Mouse (Mus musculus) megakaryocyte, adult 5-6 weeks (primary cell): ENCODE measurements around the gene Zfp324. TPM values are rescaled to one million over a fixed set of nuclear protein-coding genes. Genes with fewer than 3 reads are reported as not detected.

ENCODE experiments used
- ATAC-seq: 2 replicates; pipeline ENCODE4 v1.8.0; 2016; ENCODE audit warnings: mild to moderate bottlenecking, inconsistent platforms; ENCODE audit not compliant: poor library complexity, severe bottlenecking
- total RNA-seq, 2 experiments: library from RNA; stranded (forward) in 1 of 2; stranded (reverse) in 1 of 2; fragments of 153-499, 151-499 nt in 1 of 2; fragments of 221-1000, 200-1000 nt in 1 of 2; gene quantifications; 2 replicates each; pipeline versions ENCODE4 v1.2.3 to v1.2.4; 2015 to 2017

Zfp324 gene
- total RNA-seq, 2 experiments from 2014 or later: 2.3 to 4.7 TPM

DNA sequence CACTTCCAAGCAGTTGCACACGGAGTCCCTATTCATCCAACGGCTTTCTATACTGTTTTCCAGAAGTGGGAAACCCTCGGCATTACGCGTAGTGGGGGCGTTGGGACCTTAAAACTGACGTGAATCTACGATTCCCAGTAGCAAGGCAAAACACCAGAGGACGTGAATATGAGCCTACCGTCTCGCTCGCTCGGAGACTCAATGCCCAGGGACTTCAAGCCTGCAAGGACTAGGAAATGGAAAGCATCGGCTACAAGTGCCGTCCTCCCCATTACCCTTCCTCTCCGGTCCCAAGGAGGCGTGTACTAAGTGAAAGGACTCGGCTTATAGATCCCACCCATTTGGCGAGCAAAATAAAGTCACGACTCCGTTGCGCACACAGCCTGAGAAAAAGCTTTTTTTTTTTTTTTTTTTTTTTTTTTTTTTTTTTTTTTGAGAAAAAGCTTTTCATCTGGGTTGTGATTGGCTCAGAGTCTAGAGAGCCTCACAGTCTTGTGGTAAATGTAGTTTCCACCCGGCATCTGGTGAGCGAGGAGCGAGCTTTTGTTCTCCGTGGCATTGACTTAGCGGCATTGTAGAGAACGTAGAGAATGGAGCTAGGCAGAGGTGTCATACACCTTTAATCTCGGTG, 4.0 kb upstream of the Zfp324 start:
- ATAC-seq: peak; percentile 59

DNA sequence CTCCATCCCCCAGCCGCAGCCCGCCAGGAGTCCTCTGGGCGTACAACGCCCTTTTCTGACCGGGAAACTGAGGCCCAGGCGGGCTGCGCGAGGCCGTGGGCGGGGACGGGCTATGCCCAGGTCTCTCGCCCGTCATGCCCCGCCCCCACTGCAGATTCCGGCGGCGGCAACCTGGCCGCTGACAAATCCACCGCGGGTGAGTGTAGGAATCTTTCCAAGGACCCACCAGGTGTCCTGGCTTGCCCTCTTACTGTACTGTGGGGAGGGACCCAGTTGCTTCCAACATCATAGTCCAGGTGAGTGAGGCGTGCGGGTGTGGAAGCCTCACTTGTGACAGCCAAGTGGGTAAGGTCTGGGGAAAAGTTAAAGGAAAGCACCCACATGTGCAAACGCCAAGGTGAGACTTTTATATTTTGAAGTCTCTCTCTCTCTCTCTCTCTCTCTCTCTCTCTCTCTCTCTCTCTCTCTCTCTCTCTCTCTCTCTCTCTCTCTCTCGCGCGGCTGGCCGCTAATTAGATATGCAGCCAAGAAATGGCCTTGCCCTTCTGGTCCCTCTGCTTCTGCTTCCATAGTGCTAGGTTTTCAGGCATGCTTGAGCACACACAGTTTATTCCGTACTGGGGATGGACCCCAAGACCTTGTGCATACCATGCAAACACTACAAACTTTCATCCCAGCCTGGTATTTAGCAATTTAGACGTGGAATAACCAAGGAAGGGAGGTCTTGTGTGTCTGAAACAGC, 637 bp downstream of the Zfp324 start:
- peak; percentile 51 for ATAC-seq

GRCm38 (mm10) chr7:12970906-12971305, 5.3 kb downstream of the Zfp324 start:
- ATAC-seq: no peak

DNA sequence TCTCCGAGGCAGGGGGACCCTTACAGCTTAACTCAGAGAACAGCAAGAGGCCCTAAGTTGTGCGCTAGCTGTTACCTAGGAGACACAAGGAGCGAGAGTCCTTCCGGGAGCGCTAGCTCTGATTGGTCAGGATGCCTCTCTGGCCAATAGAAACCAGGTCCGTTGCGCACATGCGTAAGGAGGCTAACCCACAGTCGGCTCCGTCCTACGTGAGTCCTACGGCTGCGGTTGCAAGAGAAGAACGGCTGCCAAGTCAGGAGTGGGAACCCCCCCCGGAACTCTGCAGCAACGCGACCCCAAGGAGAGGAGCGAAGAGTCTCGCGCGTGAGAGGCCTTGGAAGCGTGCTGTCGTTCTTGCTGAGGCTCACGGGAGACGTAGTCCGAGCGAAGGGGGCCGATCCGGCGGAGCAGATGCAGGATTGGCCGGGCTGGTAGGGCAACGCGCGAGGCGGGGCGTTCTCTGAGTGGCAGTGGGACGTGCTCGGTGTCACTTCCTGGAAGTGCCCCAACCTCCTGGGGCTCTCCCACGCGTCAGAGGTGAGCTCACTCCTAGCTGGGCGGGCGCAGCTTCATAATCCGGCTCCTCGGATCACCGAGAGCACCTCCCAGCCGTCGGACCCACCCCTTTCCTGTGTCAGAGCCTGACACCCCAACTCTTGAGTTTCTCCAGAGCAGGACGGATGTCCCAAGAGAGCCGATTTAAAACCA, 12.2 kb downstream of the Zfp324 start, which contains the start of gene Zfp446:
Zfp446 (plus strand) TSS at position 167 of the 708 bp plus-strand sequence.
- ATAC-seq: peak; percentile 94

- ATAC-seq: no peak
Measured at GRCm38 (mm10) chr7:12978931-12979722, 13.5 kb downstream of the Zfp324 start.

DNA sequence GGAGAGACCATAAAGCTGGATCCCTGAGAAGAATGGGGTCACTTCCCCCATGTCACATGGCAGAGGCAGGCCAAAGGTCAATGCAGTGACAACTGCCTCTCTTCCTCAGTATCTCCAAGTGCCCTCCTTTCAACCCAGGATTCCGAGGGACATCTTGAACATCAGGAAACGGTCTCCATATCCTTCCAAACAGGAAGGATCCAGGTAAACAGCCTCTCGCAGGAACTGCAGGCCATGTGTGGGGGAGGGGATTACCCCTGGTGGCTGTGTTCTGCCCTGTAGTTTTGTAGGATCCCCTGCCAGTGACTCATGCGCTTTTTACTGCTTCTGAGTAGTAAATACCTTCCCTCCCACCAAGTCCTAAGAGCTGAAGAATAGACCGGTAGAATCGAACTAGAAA, 14.1 kb downstream of the Zfp324 start:
- no peak for ATAC-seq

DNA sequence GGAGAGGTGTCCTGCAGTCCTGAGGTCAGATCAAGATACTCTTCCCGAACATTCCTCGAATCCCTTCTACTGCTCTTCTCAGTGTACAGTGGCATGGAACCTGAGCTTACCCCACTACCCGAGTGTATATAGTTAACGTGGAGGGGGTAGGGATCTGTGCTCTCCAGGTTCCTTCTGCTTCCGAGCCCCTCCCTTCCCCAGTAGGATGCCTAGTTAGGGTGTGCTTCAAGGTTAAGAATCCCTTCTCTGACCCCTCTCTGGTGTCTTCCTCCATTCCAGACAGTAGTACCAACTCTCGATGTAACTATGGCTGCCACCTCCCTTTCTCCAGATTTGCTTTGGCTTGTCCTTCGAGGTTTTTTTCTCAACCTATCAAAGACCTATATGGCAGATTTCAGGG, 14.7 kb downstream of the Zfp324 start:
- ATAC-seq: no peak

GRCm38 (mm10) chr7:12985724-12986123, 20.1 kb downstream of the Zfp324 start:
- no peak for ATAC-seq

DNA sequence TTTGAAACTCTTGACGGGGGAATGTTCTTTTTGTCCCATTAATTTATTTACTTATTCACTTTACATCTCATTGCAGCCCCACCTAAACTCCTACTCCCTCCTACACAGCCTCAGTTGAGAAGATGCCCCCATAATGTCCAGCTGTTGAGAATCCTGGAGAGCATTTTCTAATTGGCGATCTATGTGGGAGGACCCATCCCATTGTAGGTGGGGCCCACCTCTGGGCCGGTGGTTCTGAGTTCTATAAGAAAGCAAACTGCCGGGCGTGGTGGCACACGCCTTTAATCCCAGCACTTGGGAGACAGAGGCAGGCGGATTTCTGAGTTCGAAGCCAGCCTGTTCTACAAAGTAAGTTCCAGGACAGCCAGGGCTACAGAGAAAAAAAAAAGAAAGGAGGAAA, 21.3 kb downstream of the Zfp324 start:
- no peak for ATAC-seq

- ATAC-seq: no peak
Measured at GRCm38 (mm10) chr7:12987409-12988189, 22.0 kb downstream of the Zfp324 start.

- ATAC-seq: peak; percentile 51; the same call in 1 of the 2 replicates
Measured at GRCm38 (mm10) chr7:12992222-12992621, 26.6 kb downstream of the Zfp324 start.

DNA sequence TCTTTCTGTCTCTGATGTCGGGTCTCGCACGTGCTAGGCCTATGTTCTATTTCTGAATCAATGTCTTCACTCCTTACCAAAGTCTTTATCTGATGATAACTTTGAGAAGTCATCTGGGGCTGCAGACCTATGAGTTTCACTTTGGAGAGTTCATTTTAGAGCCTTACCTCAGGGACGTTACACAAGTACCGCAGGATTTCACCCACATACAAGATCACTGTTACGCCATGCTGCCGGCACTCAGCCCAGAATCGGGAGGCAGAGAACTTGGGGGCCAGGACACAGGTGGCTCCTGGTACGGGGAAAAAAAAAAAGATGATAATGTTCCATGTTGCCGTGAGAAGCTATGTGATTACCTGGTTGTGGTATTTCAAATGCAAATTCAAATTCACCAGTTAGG, 27.5 kb downstream of the Zfp324 start:
- ATAC-seq: peak; percentile 60

GRCm38 (mm10) chr7:12995862-12996261, 30.2 kb downstream of the Zfp324 start:
- no peak for ATAC-seq

GRCm38 (mm10) chr7:12997230-12997629, 31.6 kb downstream of the Zfp324 start:
- no peak for ATAC-seq

GRCm38 (mm10) chr7:12998053-12998452, 32.4 kb downstream of the Zfp324 start, which contains the start of gene Slc27a5:
Gene Slc27a5 (minus strand): TSS chr7:12998192.
- ATAC-seq: no peak

GRCm38 (mm10) chr7:12998851-12999250, 33.2 kb downstream of the Zfp324 start, which contains the start of gene Trim28:
Gene Trim28 (plus strand): TSS chr7:12999114.
- no peak for ATAC-seq

DNA sequence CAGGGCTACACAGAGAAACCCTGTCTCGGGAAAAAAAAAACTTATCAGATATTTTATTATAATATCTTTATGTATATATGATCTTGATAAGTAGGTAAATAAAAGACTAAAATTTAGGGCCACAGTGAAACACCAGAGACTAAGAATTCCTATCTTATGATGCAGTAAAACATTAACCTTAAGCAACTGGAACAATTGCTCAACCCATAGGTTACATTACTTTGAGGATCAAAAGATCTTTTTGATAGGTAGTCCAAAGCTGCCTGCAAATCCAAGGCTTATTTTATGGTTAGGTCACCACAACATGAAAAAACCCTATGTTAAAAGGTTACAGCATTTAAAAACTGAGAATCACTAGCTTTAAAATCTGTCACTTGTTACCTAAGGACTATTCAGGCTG, 35.9 kb downstream of the Zfp324 start:
- no peak for ATAC-seq

DNA sequence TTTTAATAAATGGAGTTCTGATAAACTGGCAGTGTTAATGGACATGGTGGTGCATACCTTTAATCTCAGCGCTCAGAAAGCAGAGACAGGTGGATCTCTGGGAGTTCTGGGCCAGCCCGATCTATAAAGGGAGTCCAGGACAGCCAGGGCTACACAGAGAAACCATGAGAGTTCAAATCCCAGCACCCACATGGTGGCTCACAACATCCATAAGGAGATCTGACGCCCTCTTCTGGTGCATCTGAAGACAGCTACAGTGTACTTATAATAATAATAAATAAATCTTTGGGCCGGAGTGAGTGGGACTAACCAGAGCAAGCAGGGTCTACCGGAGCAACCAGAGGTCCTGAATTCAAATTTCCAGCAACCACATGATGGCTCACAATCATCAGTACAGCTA, 37.7 kb downstream of the Zfp324 start:
- no peak for ATAC-seq

- no peak for ATAC-seq
Measured at GRCm38 (mm10) chr7:13006011-13006410, 40.4 kb downstream of the Zfp324 start.

DNA sequence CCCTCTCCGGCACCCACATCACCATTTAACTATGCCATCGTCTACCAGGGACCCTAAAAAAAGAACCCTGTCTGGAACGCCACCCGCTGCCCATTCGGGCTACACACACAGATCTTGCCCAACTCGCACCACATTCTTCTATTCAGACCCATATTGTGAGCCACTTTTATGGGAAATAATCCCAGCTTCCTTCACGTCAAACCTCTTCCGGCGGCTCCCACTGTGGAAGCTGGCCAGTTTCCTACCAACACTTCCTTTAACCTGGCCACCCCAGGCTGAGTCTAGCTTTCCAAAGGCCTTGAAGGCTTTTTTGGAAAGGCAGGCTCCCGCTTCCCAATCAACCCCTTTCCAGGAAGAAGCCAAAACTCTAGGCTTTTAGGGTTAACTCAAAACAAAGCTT, 40.9 kb downstream of the Zfp324 start:
- no peak for ATAC-seq
